Mouse (Mus musculus): Measurements from ENCODE around the gene Msi1.
"Not testable (repeated sequence)": the region's sequence is repeated elsewhere in the genome, so short reads cannot be mapped to it uniquely, and the experiment has no call there.

Msi1 gene

DNA sequence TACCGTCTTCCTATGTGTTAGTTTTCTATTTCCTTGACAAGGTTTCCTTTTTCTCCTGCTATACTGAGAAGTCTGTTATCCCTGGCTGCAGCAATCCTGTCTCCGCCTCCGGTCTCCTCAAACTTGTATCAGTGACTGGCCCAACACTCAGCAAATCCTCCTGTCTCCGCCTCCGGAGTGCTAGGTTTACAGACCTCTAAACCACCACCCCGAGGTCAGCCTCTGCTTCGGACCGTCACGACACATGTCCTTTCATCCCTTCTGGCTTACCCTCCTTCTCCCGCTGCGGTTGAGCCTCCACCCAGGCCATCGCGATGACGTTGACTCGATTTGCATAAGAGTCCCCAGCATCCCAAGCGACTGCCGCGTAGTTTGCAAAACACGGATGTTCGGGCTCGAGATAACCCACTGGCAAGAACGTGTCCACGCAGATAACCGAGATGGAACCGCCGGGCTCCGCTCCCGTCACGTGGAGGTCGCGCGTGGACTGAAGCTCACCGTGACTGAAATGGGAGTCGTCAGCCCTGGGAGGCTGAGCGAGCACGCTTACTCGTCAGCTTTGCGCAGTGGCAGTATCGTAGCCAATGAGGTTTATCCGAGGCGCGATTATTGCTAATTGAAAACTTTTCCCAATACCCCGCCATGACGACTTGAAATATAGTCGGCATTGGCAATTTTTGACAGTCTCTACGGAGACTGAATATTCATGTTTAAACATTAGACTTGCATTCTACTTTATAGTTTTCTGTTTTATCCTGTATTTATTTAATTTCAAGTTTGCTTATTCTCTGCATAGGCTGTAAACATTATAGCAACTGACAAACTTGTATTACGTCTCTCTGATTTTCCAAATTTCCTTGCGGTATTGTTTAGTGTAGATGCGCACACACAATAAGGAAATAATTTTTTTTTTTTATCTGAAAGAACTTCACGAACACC lies 60.6 kb downstream of the Msi1 start:
- no peak for DNase-seq (ENCODE audit: low spot score)

GRCm38 (mm10) chr5:115490638-115491000 lies 61.2 kb downstream of the Msi1 start:
- DNase-seq (ENCODE audit: low spot score), result no peak

DNA sequence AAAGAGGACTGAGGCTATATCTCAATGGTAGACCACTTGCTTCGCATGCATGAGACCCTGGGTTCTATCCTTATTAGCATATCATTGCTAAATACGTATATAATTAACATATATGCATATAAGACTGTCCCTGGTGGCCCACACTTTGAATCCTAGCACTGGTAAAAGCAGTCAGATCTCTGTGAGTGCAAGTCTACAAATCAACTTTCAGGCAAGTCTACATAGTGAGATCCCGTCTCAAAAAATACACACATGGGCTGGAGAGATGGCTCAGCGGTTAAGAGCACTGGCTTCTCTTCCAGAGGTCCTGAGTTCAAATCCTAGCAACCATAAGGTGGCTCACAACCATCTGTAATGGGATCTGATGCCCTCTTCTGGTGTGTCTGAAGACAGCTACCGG lies 61.7 kb downstream of the Msi1 start:
- no peak for DNase-seq (ENCODE audit: low spot score)

GRCm38 (mm10) chr5:115491771-115492322 lies 62.4 kb downstream of the Msi1 start:
- DNase-seq (ENCODE audit: low spot score), result no peak

- no peak for DNase-seq (ENCODE audit: low spot score)
Measured at GRCm38 (mm10) chr5:115492711-115493335, 63.4 kb downstream of the Msi1 start.

DNA sequence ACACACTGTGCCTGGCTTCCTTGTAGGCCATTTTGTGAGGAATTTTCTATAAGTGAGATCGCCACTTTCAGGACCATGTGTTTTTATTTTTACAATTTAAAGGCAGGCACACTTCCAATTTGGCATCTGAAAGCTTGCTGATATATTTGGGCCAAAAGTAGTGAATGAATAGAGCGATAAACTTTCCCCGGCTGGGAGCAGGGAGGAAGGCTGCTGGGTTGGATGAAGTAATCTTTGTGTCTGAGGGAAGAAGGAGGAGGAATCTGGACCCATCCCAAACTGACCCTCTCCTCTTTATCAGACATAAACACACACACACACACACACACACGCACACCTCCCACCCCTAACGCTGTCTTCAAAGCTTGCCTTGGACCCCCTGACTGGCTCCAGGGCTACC lies 64.0 kb downstream of the Msi1 start:
- no peak for DNase-seq (ENCODE audit: low spot score)

GRCm38 (mm10) chr5:115495618-115496017 lies 66.2 kb downstream of the Msi1 start:
- DNase-seq (ENCODE audit: low spot score), result not testable (repeated sequence)

DNA sequence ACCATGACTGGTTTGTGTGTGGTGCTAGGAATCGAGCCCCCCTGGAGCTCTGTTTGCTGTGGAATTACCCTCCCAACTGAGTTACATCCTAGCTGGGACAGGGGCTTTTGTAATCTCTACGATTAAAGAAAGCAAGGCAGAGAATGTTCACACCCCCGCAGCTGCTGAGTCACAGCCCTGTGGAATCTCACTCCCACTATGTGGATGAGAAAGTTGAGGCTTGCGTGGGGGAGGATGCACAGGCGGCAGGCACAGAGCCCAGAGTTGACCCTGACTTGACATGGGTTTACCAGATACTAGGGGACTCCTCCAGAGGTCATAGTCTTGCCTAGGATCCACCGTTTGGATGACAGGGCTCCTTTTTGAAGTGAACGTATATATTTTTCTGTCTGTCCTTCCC lies 67.6 kb downstream of the Msi1 start:
- no peak for DNase-seq (ENCODE audit: low spot score)

DNA sequence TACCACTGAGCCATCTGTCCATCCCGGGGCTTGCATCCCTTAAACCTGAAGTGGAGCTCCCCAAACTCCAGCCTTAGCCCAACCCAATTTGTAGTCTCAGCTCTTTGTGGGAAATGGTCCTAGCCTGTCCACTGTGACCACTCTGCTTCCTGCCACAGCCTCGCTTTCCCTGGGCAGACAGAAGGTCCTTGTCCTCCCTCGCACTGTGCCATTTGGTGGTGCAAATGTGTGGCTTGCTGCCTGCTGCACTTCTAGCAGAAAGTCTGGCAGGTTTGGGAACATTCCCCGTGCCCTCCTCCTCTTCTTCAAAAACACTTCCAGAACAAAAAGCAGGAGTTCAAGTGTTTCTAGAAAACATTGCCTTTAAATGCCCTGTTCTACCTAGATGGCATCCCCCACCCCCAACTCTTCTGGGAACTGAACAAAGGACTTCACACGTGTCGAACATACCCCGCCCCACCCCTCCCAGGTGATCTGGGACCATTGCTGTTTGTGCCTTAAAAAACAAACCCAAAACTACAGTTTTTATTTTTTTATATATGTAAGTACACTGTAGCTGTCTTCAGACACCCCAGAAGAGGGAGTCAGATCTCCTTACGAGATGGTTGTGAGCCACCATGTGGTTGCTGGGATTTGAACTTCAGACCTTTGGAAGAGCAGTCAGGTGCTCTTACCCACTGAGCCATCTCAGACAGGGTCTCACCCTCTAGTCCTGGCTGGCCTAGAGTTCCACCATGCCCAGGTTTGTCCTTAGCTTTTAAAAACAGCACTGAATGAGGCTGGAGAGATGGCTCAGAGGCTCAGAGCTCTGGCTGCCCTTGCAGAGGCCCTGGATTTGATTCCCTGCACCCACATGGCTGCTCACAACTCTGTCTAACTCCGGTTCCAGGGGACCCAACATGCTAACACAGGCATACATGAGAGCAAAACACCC lies 69.2 kb downstream of the Msi1 start:
- no peak for DNase-seq (ENCODE audit: low spot score)

DNA sequence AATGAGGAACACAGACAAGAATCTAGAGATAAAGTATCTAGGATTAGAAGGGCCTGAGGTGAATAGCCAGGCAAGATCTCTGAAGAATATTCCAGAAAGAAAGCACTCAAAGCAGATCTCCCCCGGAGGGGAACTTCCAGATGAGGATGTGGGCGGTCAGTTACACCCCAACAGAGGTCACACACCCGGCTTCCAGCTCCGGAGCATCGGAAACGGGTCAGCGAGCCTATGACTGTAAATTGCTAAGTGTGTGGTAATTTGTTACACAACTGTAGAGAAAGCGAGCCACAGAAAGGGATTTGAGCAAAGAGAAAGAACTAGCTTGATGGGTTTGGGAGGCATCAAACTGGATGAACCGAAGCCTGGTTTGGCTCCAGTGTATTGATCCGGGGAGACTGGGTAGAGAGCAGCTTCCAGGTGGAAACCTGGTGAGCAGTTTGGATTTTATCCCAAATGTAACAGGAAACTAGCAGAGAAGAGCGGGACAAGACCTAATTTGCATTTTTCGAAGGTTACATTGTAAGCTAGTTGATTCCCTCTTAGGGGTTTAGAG lies 71.1 kb downstream of the Msi1 start:
- no peak for DNase-seq (ENCODE audit: low spot score)

GRCm38 (mm10) chr5:115503035-115503434 lies 73.6 kb downstream of the Msi1 start:
- no peak for DNase-seq (ENCODE audit: low spot score)

All from urinary bladder, postnatal 10 days (tissue).